Mouse (Mus musculus): ENCODE data around the gene Orai1.

GRCm38 (mm10) chr5:123017504-123017903 lies 2.6 kb downstream of the Orai1 start:
- TF ChIP-seq CTCF (IDR thresholded peaks at IDR 0.05; ENCODE audit: borderline replicate concordance, control insufficient read depth, extremely low read depth, insufficient read depth, low read length, poor library complexity), result no peak
- no peak for TF ChIP-seq POLR2A (IDR thresholded peaks at IDR 0.05; ENCODE audit: control insufficient read depth, extremely low read depth, insufficient read depth, low read length, poor library complexity)
